Mouse (Mus musculus): ENCODE measurements around the gene Eftud2.

GRCm38 (mm10) chr11:102896641-102897040, 15.9 kb upstream of the Eftud2 start:
- TF ChIP-seq POLR2A (IDR thresholded peaks at IDR 0.05; ENCODE audit: control insufficient read depth, low read depth, low read length) (no peak), CTCF (IDR thresholded peaks at IDR 0.05; ENCODE audit: control insufficient read depth, insufficient read depth, insufficient replicate concordance, low read depth, low read length) (no peak)
